Mouse (Mus musculus): Measurements from ENCODE around the gene Ergic1.

DNA sequence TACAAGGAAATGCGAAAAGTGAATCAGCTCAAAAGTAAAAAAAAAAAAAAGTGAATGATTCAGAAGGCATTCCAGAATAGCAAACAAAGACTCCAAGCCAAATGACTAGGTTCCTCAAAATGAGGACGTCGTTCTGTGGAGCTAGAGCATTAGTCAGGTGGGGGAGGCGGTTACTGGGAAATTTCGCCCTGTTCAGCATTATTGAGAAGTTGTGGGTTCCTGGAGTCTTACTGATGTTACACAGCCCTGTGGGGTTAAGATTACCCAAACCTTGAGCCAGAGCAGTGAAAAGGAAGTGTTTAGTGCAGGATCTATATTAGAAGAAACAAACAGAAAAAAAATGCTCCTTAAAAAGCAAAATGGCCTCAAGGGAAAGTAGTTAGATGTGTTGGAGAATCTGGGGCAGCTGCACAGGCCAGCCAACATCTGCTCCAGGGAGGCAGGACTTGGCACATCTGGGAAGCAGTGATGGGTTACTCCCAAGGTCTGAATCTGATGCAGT is 27.4 kb upstream of the Ergic1 start:
- TF ChIP-seq CTCF (IDR thresholded peaks at IDR 0.05; ENCODE audit: borderline replicate concordance, extremely low read depth, insufficient read depth, insufficient read length): no peak
- TF ChIP-seq POLR2A (IDR thresholded peaks at IDR 0.05; ENCODE audit: borderline replicate concordance, extremely low read depth, insufficient read depth, insufficient read length, poor library complexity, severe bottlenecking): no peak

Measured in brain, embryonic 14.5 days (tissue).